Mouse (Mus musculus): ENCODE results near the gene Ear6. TPM values are rescaled to one million over a fixed set of nuclear protein-coding genes. Genes with fewer than 3 reads are reported as not detected.
"Not testable (repeated sequence)": the region's sequence is repeated elsewhere in the genome, so short reads cannot be mapped to it uniquely, and the experiment has no call there.

Ear6 gene
- polyA plus RNA-seq (2016; fragmentation: Nextera tagmentation; extraction: Ambion mirVana), result not detected in 2 replicates

DNA sequence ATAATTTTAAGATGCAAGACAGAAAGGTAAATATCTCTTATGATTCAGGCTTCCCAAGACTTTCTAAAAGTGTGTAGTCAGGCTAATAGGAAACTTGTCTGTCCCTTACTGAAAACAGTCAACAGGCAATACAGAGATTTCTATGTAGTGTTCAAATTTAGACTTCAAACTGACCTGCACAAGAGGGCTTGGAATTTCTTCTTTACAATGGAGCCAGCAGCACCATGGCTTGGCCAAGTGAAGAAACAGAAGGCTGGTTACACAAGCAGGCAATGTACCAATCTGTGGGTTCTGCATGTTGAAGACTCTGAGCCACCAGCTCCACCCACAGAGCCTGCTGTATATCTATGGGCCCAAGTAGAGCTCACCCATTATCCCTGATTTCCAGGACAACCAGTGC lies at the start of gene Ear6:
TSS of gene Ear6 (plus strand) at position 301 of the 400 bp plus-strand sequence.
- H3K4me1 ChIP-seq, result no peaks in the 10 kb centered on the region
- DNase-seq (ENCODE audit: low spot score), result no peak

DNA sequence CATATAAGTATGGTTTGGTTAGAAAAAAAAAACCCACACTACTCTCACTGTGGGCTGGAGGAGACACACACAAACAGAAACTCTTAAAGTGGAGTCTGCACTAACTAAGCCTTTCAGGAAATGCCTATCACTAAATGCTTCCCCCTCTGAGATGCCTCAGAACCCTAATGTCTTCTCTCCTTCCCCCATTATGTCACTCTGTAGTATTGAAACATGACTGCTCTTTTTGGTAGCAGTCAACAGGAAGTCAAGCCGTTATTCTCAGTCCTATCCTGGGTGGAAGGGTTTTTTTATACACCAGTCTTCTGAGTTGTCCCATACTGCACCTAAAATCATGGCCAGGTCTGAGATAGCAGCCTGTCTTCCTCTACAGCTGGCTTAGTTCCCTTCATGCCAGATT lies 26.9 kb upstream of the Ear6 start:
- no peak overlapping the region for H3K4me3 ChIP-seq
- H3K27ac ChIP-seq (replicated peaks), result no peak overlapping the region
- H3K4me1 ChIP-seq, result no peaks in the 10 kb centered on the region
- DNase-seq (ENCODE audit: low spot score), result no peak
- 77% methylated on average over 1 of the region's 1 CpGs for WGBS
- H3K36me3 ChIP-seq, result no peaks in the 10 kb centered on the region
- no peaks in the 10 kb centered on the region for H3K27me3 ChIP-seq (ENCODE audit: low read depth, poor library complexity, severe bottlenecking)
- H3K9me3 ChIP-seq (replicated peaks), result no peaks in the 10 kb centered on the region

More for the DNA sequence above, at the start of gene Ear6:
- Histone ChIP-seq H3K27me3 (ENCODE audit: low read depth, poor library complexity, severe bottlenecking) (no peaks in the 10 kb centered on the region), H3K4me3 (no peak within 1 kb of the TSS), H3K27ac (replicated peaks) (no peak within 1 kb of the TSS), H3K36me3 (no peaks in the 10 kb centered on the region), H3K9me3 (replicated peaks) (no peaks in the 10 kb centered on the region)

DNA sequence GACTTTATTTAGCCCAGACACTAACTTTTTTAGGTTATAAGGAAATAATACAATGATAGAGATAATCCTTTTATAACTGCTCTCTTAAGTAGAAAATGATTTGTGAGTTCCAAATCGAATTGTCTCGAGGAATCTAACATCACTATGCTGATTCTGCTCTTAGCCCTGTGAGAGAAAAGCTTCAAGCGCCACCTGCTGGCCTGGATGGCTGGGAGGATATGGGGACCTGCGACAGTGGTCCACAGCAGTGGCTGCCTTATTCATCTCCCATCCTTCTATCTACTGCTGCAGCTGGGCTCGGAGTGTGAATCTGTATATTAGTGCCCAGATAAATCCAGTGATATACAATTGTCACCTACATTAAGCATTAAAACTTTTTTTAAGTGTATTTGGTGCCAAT lies 25.7 kb upstream of the Ear6 start:
- not testable (repeated sequence) for H3K4me3 ChIP-seq; H3K9me3 ChIP-seq (replicated peaks); DNase-seq (ENCODE audit: low spot score); H3K36me3 ChIP-seq; H3K27ac ChIP-seq (replicated peaks); H3K27me3 ChIP-seq (ENCODE audit: low read depth, poor library complexity, severe bottlenecking); H3K4me1 ChIP-seq
- WGBS, result 48% methylated on average over 5 of the region's 5 CpGs

DNA sequence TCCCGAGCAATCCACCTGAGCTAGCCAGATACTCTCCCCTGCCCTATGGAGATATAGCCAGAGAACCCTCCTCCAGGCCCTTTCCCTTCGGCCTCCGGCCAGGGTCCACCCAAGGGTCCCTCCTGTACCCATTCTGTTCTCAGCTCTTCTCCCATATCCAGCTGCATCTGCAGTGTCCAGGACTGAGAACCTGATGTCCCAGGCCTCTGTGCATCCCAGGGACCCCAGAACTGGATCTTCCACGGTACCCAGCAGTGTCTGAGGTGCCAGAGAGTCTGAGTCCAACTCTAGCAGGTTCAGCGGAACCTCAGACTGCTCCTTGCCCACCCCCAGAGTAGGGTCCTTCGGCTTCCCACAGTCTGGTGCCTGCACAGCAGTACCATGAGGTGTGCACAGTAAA lies 24.3 kb upstream of the Ear6 start:
- H3K27me3 ChIP-seq (ENCODE audit: low read depth, poor library complexity, severe bottlenecking), result no peaks in the 10 kb centered on the region
- no peak for DNase-seq (ENCODE audit: low spot score)
- WGBS, result 80% methylated on average over 6 of the region's 6 CpGs
- no peaks in the 10 kb centered on the region for H3K9me3 ChIP-seq (replicated peaks)
- H3K4me1 ChIP-seq, result no peaks in the 10 kb centered on the region
- no peaks in the 10 kb centered on the region for H3K36me3 ChIP-seq
- H3K27ac ChIP-seq (replicated peaks), result no peak overlapping the region
- H3K4me3 ChIP-seq, result no peak overlapping the region

DNA sequence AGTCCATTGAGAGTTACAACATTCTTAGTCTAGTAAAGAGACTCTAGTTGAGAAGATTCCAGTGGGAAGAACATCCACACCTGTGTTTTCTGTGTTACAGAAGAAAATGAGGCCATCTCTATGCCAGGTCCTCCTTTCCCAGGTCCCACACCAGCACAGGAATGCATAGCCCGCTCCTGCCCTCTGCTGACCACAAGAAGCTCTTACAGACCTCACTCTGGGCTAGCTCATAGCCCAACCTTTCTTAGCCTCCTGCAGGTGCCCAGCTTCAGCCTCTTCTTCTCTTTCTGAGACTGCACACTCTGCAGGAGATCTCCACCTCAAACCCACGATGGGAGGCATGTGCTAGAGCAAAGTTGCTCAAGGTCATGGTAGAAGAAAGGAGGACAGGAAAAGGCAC lies 15.0 kb upstream of the Ear6 start:
- H3K27me3 ChIP-seq (ENCODE audit: low read depth, poor library complexity, severe bottlenecking); H3K4me1 ChIP-seq; DNase-seq (ENCODE audit: low spot score); H3K4me3 ChIP-seq; H3K36me3 ChIP-seq; H3K27ac ChIP-seq (replicated peaks); H3K9me3 ChIP-seq (replicated peaks): not testable (repeated sequence)
- 22% methylated on average over 2 of the region's 2 CpGs for WGBS

DNA sequence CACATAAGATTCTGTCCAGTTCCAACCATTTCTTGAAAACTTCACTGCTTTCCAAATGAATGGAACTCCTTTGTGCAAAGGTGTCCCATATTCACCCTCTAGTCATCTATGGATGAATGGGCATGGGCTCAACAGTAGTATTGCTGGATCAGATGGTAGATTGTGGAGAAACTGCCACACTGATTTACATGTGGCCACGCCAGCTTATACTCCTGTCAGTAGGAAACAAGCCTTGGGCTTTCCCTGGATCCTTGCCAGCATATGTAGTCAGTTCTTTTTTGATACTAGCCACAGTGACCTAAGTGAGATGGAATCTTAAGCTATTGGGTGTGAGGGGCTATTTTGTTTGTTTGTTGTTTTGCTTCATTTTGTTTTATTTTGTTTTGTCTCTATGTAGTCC lies 11.2 kb upstream of the Ear6 start:
- Histone ChIP-seq H3K27me3 (ENCODE audit: low read depth, poor library complexity, severe bottlenecking) (no peaks in the 10 kb centered on the region), H3K9me3 (replicated peaks) (no peaks in the 10 kb centered on the region), H3K36me3 (no peaks in the 10 kb centered on the region), H3K27ac (replicated peaks) (no peak overlapping the region), H3K4me1 (no peaks in the 10 kb centered on the region), H3K4me3 (no peak overlapping the region)
- 86% methylated on average over 1 of the region's 1 CpGs for WGBS
- no peak for DNase-seq (ENCODE audit: low spot score)

DNA sequence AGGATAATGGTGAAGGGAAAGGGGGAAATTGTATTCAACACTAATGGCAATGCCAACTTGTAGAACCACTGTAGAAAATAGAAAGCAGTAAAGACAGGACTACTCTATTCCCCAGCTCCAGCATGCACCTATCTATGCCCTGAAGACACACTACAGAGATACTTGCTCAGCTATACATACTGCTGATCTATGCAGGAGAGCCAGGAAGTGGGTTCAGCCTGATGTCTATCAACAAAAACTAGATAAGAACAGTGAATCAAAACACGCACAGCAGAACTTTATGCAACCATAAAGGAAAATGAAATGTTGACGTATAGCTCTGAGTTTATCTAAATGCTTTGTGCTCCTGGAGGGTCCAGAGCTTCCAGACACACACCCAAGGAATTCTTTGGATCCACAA lies 10.7 kb upstream of the Ear6 start:
- H3K27me3 ChIP-seq (ENCODE audit: low read depth, poor library complexity, severe bottlenecking), result no peaks in the 10 kb centered on the region
- no peaks in the 10 kb centered on the region for H3K36me3 ChIP-seq
- DNase-seq (ENCODE audit: low spot score), result no peak
- no peak overlapping the region for H3K27ac ChIP-seq (replicated peaks)
- 98% methylated on average over 2 of the region's 2 CpGs for WGBS
- no peaks in the 10 kb centered on the region for H3K9me3 ChIP-seq (replicated peaks)
- H3K4me3 ChIP-seq, result no peak overlapping the region
- no peaks in the 10 kb centered on the region for H3K4me1 ChIP-seq

DNA sequence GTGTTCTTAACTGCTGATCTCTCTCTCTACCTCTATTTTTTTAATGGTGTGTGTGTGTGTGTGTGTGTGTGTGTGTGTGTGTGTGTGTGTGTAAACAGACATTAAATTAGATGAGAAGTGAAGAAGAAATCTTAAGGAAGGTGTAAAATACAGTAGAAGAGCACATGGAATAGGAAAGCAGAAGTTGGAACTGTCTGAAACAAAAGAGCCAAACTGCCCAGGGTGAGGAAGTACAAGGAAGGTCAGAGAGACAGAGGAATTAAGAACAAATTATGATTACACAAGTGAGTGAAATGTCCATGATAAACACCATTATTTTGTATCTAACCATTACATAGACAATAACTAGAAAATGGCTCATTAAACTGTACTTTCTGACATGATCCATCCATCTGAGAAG lies 9.6 kb upstream of the Ear6 start:
- Histone ChIP-seq H3K9me3 (replicated peaks) (no peaks in the 10 kb centered on the region), H3K27ac (replicated peaks) (no peak overlapping the region), H3K4me1 (no peaks in the 10 kb centered on the region), H3K27me3 (ENCODE audit: low read depth, poor library complexity, severe bottlenecking) (no peaks in the 10 kb centered on the region), H3K36me3 (no peaks in the 10 kb centered on the region), H3K4me3 (no peak overlapping the region)
- DNase-seq (ENCODE audit: low spot score), result no peak

DNA sequence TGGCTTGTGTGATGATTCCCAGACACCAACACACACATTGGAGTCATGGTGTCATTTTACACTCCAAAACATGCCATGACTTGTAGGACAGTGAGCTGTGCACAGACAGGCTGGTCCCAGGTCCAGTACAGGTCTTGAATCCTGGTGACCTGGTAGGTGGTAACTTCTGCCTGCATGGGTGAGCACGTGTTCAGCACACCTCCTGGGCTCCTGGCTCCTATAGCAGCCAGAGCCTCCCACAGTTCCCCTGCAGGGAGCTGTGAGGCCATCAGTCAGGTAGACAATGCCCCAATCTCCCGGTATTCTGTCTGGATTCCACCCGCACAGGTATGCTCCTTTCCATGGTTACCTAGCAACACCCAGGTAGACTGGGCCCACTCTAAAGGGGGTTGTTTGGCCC lies 6.9 kb upstream of the Ear6 start:
- WGBS, result 77% methylated on average over 3 of the region's 3 CpGs
- H3K27ac ChIP-seq (replicated peaks), result no peak overlapping the region
- H3K9me3 ChIP-seq (replicated peaks), result no peaks in the 10 kb centered on the region
- DNase-seq (ENCODE audit: low spot score), result no peak
- H3K4me3 ChIP-seq, result no peak overlapping the region
- H3K4me1 ChIP-seq, result no peaks in the 10 kb centered on the region
- H3K27me3 ChIP-seq (ENCODE audit: low read depth, poor library complexity, severe bottlenecking), result no peaks in the 10 kb centered on the region
- no peaks in the 10 kb centered on the region for H3K36me3 ChIP-seq

DNA sequence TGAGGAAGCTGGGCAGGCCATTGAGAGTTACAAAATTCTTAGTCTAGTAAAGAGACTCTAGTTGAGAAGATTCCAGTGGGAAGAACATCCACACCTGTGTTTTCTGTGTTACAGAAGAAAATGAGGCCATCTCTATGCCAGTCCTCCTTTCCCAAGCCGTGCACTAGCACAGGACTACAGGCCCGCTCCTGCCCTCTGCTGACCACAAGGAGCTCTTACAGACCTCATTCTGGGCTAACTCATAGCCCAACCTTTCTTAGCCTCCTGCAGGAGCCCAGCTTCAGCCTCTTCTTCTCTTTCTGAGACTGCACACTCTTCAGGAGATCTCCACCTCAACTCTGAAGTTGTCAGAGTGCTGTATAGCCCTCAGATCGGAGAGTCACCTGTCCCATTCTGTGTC lies 2.5 kb upstream of the Ear6 start:
- DNase-seq (ENCODE audit: low spot score), result peak; percentile 28
- H3K9me3 ChIP-seq (replicated peaks), result not testable (repeated sequence)
- WGBS, result 54% methylated on average over 3 of the region's 3 CpGs

DNA sequence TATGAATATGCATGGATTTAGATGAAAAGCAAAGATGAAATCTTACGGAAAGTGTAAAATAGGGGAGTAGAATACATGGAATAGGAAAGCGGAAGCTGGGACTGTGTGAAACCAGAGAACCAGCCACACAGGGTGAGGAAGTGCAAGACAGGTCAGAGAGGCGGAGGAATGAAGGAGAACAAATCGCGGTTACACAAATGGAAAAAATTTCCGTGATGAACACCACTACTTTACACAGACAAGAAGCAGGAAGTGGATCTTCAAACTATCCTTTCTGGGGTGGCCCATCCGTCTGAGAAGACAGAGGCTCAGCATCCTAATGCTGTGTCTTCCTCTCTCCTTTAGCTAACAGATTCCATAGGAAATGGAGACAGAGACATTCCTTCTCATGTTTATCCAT lies 1.8 kb downstream of the Ear6 start:
- H3K9me3 ChIP-seq (replicated peaks); H3K36me3 ChIP-seq; H3K4me3 ChIP-seq; H3K27ac ChIP-seq (replicated peaks); H3K4me1 ChIP-seq; DNase-seq (ENCODE audit: low spot score); H3K27me3 ChIP-seq (ENCODE audit: low read depth, poor library complexity, severe bottlenecking): not testable (repeated sequence)
- WGBS, result 89% methylated on average over 7 of the region's 7 CpGs

More for the DNA sequence above, 2.5 kb upstream of the Ear6 start:
- H3K36me3 ChIP-seq; H3K27ac ChIP-seq (replicated peaks); H3K4me1 ChIP-seq; H3K4me3 ChIP-seq; H3K27me3 ChIP-seq (ENCODE audit: low read depth, poor library complexity, severe bottlenecking): not testable (repeated sequence)

DNA sequence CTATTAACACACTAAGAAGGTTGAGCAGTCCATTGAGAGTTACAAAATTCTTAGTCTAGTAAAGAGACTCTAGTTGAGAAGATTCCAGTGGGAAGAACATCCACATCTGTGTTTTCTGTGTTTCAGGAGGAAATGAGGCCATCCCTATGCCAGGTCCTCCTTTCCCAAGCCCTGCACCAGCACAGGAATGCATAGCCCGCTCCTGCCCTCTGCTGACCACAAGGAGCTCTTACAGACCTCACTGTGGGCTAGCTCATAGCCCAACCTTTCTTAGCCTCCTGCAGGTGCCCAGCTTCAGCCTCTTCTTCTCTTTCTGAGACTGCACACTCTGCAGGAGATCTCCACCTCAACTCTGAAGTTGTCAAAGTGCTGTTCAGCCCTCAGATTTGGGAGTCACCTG lies 10.1 kb downstream of the Ear6 start:
- DNase-seq (ENCODE audit: low spot score), result peak; percentile 25
- not testable (repeated sequence) for H3K4me3 ChIP-seq; H3K9me3 ChIP-seq (replicated peaks); H3K36me3 ChIP-seq; H3K27ac ChIP-seq (replicated peaks); H3K4me1 ChIP-seq; H3K27me3 ChIP-seq (ENCODE audit: low read depth, poor library complexity, severe bottlenecking)
- 14% methylated on average over 1 of the region's 1 CpGs for whole genome bisulfite sequencing

DNA sequence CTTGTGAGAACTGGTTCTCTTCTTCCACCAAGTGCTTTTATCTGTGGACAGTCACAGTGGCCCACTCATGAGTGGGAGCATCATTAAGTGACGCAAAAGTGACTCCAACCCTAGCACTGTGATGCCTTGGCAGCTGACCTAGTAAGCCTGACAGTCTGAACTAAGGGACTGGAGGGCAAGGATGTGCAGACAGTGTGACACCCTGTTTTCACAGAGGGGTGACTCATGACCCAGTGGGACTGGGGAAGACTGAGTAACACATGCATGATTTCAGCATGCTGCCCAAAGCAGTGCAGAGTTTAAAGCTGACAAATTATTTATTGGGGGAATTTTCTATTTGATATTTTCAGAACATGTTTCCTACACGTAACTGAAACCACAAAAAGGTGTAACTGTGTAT lies 17.3 kb downstream of the Ear6 start:
- Histone ChIP-seq H3K4me1 (no peaks in the 10 kb centered on the region), H3K36me3 (no peaks in the 10 kb centered on the region), H3K27ac (replicated peaks) (no peak overlapping the region), H3K4me3 (no peak overlapping the region), H3K9me3 (replicated peaks) (no peaks in the 10 kb centered on the region), H3K27me3 (ENCODE audit: low read depth, poor library complexity, severe bottlenecking) (no peaks in the 10 kb centered on the region)
- 81% methylated on average over 2 of the region's 2 CpGs for WGBS
- DNase-seq (ENCODE audit: low spot score), result no peak

DNA sequence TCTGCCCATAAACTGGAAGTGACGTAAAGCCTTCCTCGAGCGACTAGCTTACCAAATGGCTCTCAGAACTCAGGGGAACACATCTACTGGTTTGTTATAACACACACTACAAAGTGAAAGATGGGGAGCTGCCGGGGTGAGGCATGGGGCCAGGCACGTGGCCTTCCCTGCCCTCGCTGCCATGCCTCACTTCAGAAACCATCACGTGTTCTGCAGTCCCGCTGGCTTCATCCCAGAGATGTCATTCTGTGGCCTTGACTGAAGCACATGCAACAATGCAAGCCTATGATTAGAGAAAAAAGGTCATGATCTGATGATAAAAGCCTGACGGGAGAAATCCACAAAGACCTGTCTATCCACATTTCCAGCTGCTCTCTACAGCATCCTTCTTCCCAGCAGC lies 18.2 kb downstream of the Ear6 start:
- no peak overlapping the region for H3K27ac ChIP-seq (replicated peaks)
- 86% methylated on average over 9 of the region's 9 CpGs for WGBS
- no peaks in the 10 kb centered on the region for H3K4me1 ChIP-seq
- H3K4me3 ChIP-seq, result no peak overlapping the region
- H3K36me3 ChIP-seq, result no peaks in the 10 kb centered on the region
- H3K27me3 ChIP-seq (ENCODE audit: low read depth, poor library complexity, severe bottlenecking), result no peaks in the 10 kb centered on the region
- DNase-seq (ENCODE audit: low spot score), result no peak
- no peaks in the 10 kb centered on the region for H3K9me3 ChIP-seq (replicated peaks)

Measured in midbrain, embryonic 10.5 days (tissue).